Mouse (Mus musculus) adrenal gland, postnatal 36 days (tissue): Measurements from ENCODE around the gene Ctbs. TPM values are rescaled to one million over a fixed set of nuclear protein-coding genes. Genes with fewer than 3 reads are reported as not detected.
A peak's percentile ranks its signal among the peaks of the same experiment; 100 is the strongest.

Source experiments
- DNase-seq, 2 experiments: peaks; one replicate each; pipeline ENCODE4 v3.0.0; 2021; ENCODE audit warnings: mixed read lengths in 1 of 2
- total RNA-seq, 2 experiments: library from RNA; stranded (reverse); gene quantifications; 2 replicates each; pipeline ENCODE4 v1.2.3; 2021

Ctbs gene
- total RNA-seq, 2 experiments from 2014 or later = 8.1 to 12.3 TPM

- no peak for DNase-seq
Measured at GRCm38 (mm10) chr3:146498989-146499388, 49.4 kb downstream of the Ctbs start.

GRCm38 (mm10) chr3:146499431-146500002 lies 49.9 kb downstream of the Ctbs start, which contains the start of the genes Spata1 and Gng5:
Gene Spata1, minus strand, starts transcription at chr3:146499753.
Gene Gng5, plus strand, starts transcription at chr3:146499807.
- peak; percentile 91 to 96 for DNase-seq

- peak; percentile 57 to 66 for DNase-seq
Measured at GRCm38 (mm10) chr3:146500003-146500809, 50.6 kb downstream of the Ctbs start.

GRCm38 (mm10) chr3:146500810-146501201 lies 51.2 kb downstream of the Ctbs start:
- no peak for DNase-seq

GRCm38 (mm10) chr3:146501601-146502123 lies 52.1 kb downstream of the Ctbs start:
- no peak for DNase-seq

GRCm38 (mm10) chr3:146506711-146507110 lies 57.1 kb downstream of the Ctbs start:
- DNase-seq = no peak

Other genes with a start within 250 kb of the Ctbs start
- under 1 TPM; 0.30 to 0.33 TPM for gene Lpar3, start 228.8 kb upstream of the Ctbs start, total RNA-seq
- gene Ssx2ip, start 45.2 kb upstream of the Ctbs start, total RNA-seq = 1 to 10 TPM; 8.4 to 9.6 TPM
- 1 to 10 TPM; 3.9 to 4.6 TPM for gene Spata1, start 50.0 kb downstream of the Ctbs start, total RNA-seq
- 100 to 1,000 TPM; 250 to 253 TPM for gene Gng5, start 50.0 kb downstream of the Ctbs start, total RNA-seq
- 10 to 100 TPM; 25.8 to 29.6 TPM for gene Rpf1, start 71.6 kb downstream of the Ctbs start, total RNA-seq
- gene Uox, start 120.6 kb downstream of the Ctbs start, total RNA-seq = under 1 TPM in 1 of 2 experiments, not detected in 1; 0.43 TPM
- not detected for gene Dnase2b, start 165.8 kb downstream of the Ctbs start, total RNA-seq
- not detected for gene 4930503B20Rik, start 201.5 kb downstream of the Ctbs start, total RNA-seq
- gene Samd13, start 235.8 kb downstream of the Ctbs start, total RNA-seq = under 1 TPM in 1 of 2 experiments, not detected in 1; 0.26 TPM